Mouse (Mus musculus) embryonic facial prominence, embryonic 11.5 days (tissue): ENCODE results near the gene Gstm2. TPM values are rescaled to one million over a fixed set of nuclear protein-coding genes. Genes with fewer than 3 reads are reported as not detected.
"Not testable (repeated sequence)": the region's sequence is repeated elsewhere in the genome, so short reads cannot be mapped to it uniquely, and the experiment has no call there.

Experiments
- ATAC-seq: fragments of 200-750 bp; cut with Nextera tagmentation; replicated peaks from 2 replicates; pipeline ENCODE4 v1.8.0; 2017; ENCODE audit warnings: low read depth; ENCODE audit not compliant: insufficient number of reproducible peaks, low FRiP score, low TSS enrichment
- DNase-seq: peaks from one replicate; pipeline ENCODE4 v3.0.0-alpha.2; 2015; ENCODE audit warnings: low spot score
- H3K27ac ChIP-seq: fragments of 300-500 bp; sonication (generic); replicated peaks from 2 replicates; pipeline ENCODE4 v1.5.1; 2014; ENCODE audit warnings: mild to moderate bottlenecking, low read depth, low read length, control low read depth
- H3K27me3 ChIP-seq: fragments of 300-500 bp; sonication (generic); 2 replicates; pipeline ENCODE4 v1.6.1; 2014; ENCODE audit warnings: mild to moderate bottlenecking, low read length, moderate library complexity, mixed read lengths; ENCODE audit not compliant: control insufficient read depth, insufficient read depth
- H3K36me3 ChIP-seq: fragments of 300-500 bp; sonication (generic); replicated peaks from 2 replicates; pipeline ENCODE4 v1.6.1; 2014; ENCODE audit warnings: low read depth, mild to moderate bottlenecking, low read length, moderate library complexity, mixed read lengths; ENCODE audit not compliant: control insufficient read depth, insufficient read depth
- H3K4me1 ChIP-seq: fragments of 300-500 bp; sonication (generic); 2 replicates; pipeline ENCODE4 v1.6.1; 2014; ENCODE audit warnings: low read length, mixed read lengths; ENCODE audit not compliant: control insufficient read depth, insufficient read depth
- H3K4me2 ChIP-seq: fragments of 300-500 bp; sonication (generic); 2 replicates; pipeline ENCODE4 v1.6.1; 2014; ENCODE audit warnings: low read depth, mild to moderate bottlenecking, control low read depth, low read length, moderate library complexity
- H3K4me3 ChIP-seq: fragments of 300-500 bp; sonication (generic); 2 replicates; pipeline ENCODE4 v1.5.1; 2014; ENCODE audit warnings: low read depth, low read length, control low read depth
- H3K9ac ChIP-seq: fragments of 300-500 bp; sonication (generic); replicated peaks from 2 replicates; pipeline ENCODE4 v1.6.1; 2014; ENCODE audit warnings: mild to moderate bottlenecking, control low read depth, low read length
- H3K9me3 ChIP-seq: fragments of 300-500 bp; sonication (generic); replicated peaks from 2 replicates; pipeline ENCODE4 v1.6.1; 2016; ENCODE audit warnings: mild to moderate bottlenecking, low read length, inconsistent platforms, mixed read lengths; ENCODE audit not compliant: control insufficient read depth
- WGBS: fragments of 180-500 bp; shearing (Covaris S2); extraction: QIAGEN DNeasy Blood & Tissue Kit; methylation state at CpG from one replicate; pipeline ENCODE4 v1.1.7; 2014; 5-methylcytosine and 5-hydroxymethylcytosine counted together
- polyA plus RNA-seq: library from polyadenylated mRNA; unstranded; fragments of >200 nt; fragmentation: Nextera tagmentation; extraction: Ambion mirVana; gene quantifications from 2 replicates; pipeline ENCODE4 v1.2.1, GENCODE M21; 2014

Gstm2 gene
- polyA plus RNA-seq, 1 experiment from 2014 or later, result 29.7 TPM

GRCm38 (mm10) chr3:107985141-107985540 lies 1.1 kb downstream of the Gstm2 start:
- H3K36me3 ChIP-seq, result not testable (repeated sequence)
- 92% methylated on average over 2 of the region's 2 CpGs for WGBS

GRCm38 (mm10) chr3:107984471-107984870 lies 1.8 kb downstream of the Gstm2 start:
- Histone ChIP-seq H3K4me2 (no peak overlapping the region), H3K4me1 (no peaks in the 10 kb centered on the region), H3K9ac (no peak overlapping the region), H3K27ac (no peak overlapping the region), H3K36me3 (no peaks in the 10 kb centered on the region), H3K27me3 (no peaks in the 10 kb centered on the region), H3K9me3 (no peaks in the 10 kb centered on the region), H3K4me3 (no peak overlapping the region)
- WGBS, result 78% methylated on average over 5 of the region's 5 CpGs
- DNase-seq (no peak), ATAC-seq (no peak)

More at GRCm38 (mm10) chr3:107985141-107985540, 1.1 kb downstream of the Gstm2 start:
- not testable (repeated sequence) for H3K27me3 ChIP-seq, DNase-seq, H3K9ac ChIP-seq, H3K9me3 ChIP-seq, H3K4me1 ChIP-seq, H3K4me2 ChIP-seq, H3K27ac ChIP-seq, H3K4me3 ChIP-seq, ATAC-seq

GRCm38 (mm10) chr3:107983771-107984170 lies 2.5 kb downstream of the Gstm2 start:
- ATAC-seq, result no peak
- WGBS, result 79% methylated on average over 3 of the region's 3 CpGs
- H3K9ac ChIP-seq, result no peak overlapping the region

GRCm38 (mm10) chr3:107982726-107983125 lies 3.5 kb downstream of the Gstm2 start:
- H3K4me2 ChIP-seq, result no peak overlapping the region
- 85% methylated on average over 6 of the region's 6 CpGs for WGBS
- no peak overlapping the region for H3K9ac ChIP-seq
- H3K4me1 ChIP-seq, result no peaks in the 10 kb centered on the region
- no peaks in the 10 kb centered on the region for H3K9me3 ChIP-seq
- H3K4me3 ChIP-seq, result no peak overlapping the region
- ATAC-seq (no peak), DNase-seq (no peak)
- no peak overlapping the region for H3K27ac ChIP-seq
- no peaks in the 10 kb centered on the region for H3K27me3 ChIP-seq
- no peaks in the 10 kb centered on the region for H3K36me3 ChIP-seq

More at GRCm38 (mm10) chr3:107983771-107984170, 2.5 kb downstream of the Gstm2 start:
- no peak for DNase-seq
- Histone ChIP-seq H3K4me2 (no peak overlapping the region), H3K4me1 (no peaks in the 10 kb centered on the region), H3K36me3 (no peaks in the 10 kb centered on the region), H3K4me3 (no peak overlapping the region), H3K27ac (no peak overlapping the region), H3K9me3 (no peaks in the 10 kb centered on the region), H3K27me3 (no peaks in the 10 kb centered on the region)

- WGBS, result 68% methylated on average over 3 of the region's 3 CpGs
- Histone ChIP-seq H3K27ac (no peak overlapping the region), H3K36me3 (no peaks in the 10 kb centered on the region), H3K4me1 (no peaks in the 10 kb centered on the region), H3K4me2 (no peak overlapping the region), H3K9me3 (no peaks in the 10 kb centered on the region), H3K9ac (no peak overlapping the region), H3K4me3 (no peak overlapping the region), H3K27me3 (no peaks in the 10 kb centered on the region)
- DNase-seq (no peak), ATAC-seq (no peak)
These were observed 5.0 kb downstream of the Gstm2 start for GRCm38 (mm10) chr3:107981261-107981660.

GRCm38 (mm10) chr3:107977691-107978090 lies 8.6 kb downstream of the Gstm2 start:
- Histone ChIP-seq H3K27ac (no peak overlapping the region), H3K4me3 (no peak overlapping the region), H3K9me3 (no peaks in the 10 kb centered on the region), H3K27me3 (no peaks in the 10 kb centered on the region), H3K36me3 (no peaks in the 10 kb centered on the region), H3K4me1 (no peaks in the 10 kb centered on the region), H3K9ac (no peak overlapping the region), H3K4me2 (no peak overlapping the region)
- ATAC-seq, result no peak
- WGBS, result 79% methylated on average over 3 of the region's 3 CpGs
- DNase-seq, result no peak

- H3K4me2 ChIP-seq, result no peak overlapping the region
- H3K36me3 ChIP-seq, result no peaks in the 10 kb centered on the region
- H3K9ac ChIP-seq, result no peak overlapping the region
- ATAC-seq (no peak), DNase-seq (no peak)
- no peaks in the 10 kb centered on the region for H3K9me3 ChIP-seq
- no peaks in the 10 kb centered on the region for H3K4me1 ChIP-seq
- no peaks in the 10 kb centered on the region for H3K27me3 ChIP-seq
- no peak overlapping the region for H3K4me3 ChIP-seq
- 87% methylated on average over 1 of the region's 1 CpGs for WGBS
- no peak overlapping the region for H3K27ac ChIP-seq
These were observed 12.0 kb downstream of the Gstm2 start for GRCm38 (mm10) chr3:107974237-107974636.

GRCm38 (mm10) chr3:107972070-107972469 lies 14.2 kb downstream of the Gstm2 start:
- H3K27ac ChIP-seq, result no peak overlapping the region

More at GRCm38 (mm10) chr3:107972070-107972469, 14.2 kb downstream of the Gstm2 start:
- H3K4me3 ChIP-seq, result no peak overlapping the region
- H3K4me2 ChIP-seq, result no peak overlapping the region
- no peaks in the 10 kb centered on the region for H3K36me3 ChIP-seq
- no peaks in the 10 kb centered on the region for H3K9me3 ChIP-seq
- H3K4me1 ChIP-seq, result no peaks in the 10 kb centered on the region
- no peak overlapping the region for H3K9ac ChIP-seq
- ATAC-seq (no peak), DNase-seq (no peak)
- 95% methylated on average over 3 of the region's 3 CpGs for WGBS
- H3K27me3 ChIP-seq, result no peaks in the 10 kb centered on the region
